Mouse (Mus musculus): ENCODE measurements around the gene Mvb12b. TPM values are rescaled to one million over a fixed set of nuclear protein-coding genes. Genes with fewer than 3 reads are reported as not detected.

Gene Mvb12b
- total RNA-seq, 1 experiment, result 5.0 TPM

- Histone ChIP-seq H3K9me3 (ENCODE audit: control insufficient read depth, insufficient read depth, low read depth, low read length) (no peaks in the 10 kb centered on the region), H3K4me1 (ENCODE audit: control insufficient read depth in 2 of 2, insufficient read depth in 2 of 2, low read length in 2 of 2, poor library complexity in 1 of 2) (peaks cover 5 to 15% of the 10 kb centered on the region in 2 experiments; a peak in 3 of 4 replicates), H3K27ac (ENCODE audit: insufficient read depth, low read depth, low read length, poor library complexity, severe bottlenecking) (no peak overlapping the region), H3K36me3 (ENCODE audit: control insufficient read depth, insufficient read depth, low read length, poor library complexity, severe bottlenecking) (no peaks in the 10 kb centered on the region), H3K9ac (ENCODE audit: insufficient read depth, low read depth, low read length, poor library complexity, severe bottlenecking) (no peak overlapping the region), H3K4me3 (ENCODE audit: insufficient read depth in 1 of 2, low read depth in 1 of 2, low read length in 2 of 2, poor library complexity in 1 of 2, severe bottlenecking in 1 of 2) (no peak overlapping the region)
- DNase-seq (ENCODE audit: low read depth, low spot score), result no peak
- no peak for TF ChIP-seq ZNF384 (IDR thresholded peaks at IDR 0.05; ENCODE audit: low read depth, low read length)
- no peak for TF ChIP-seq CHD2 (IDR thresholded peaks at IDR 0.05; ENCODE audit: low read depth, low read length)
- TF ChIP-seq HCFC1 (IDR thresholded peaks at IDR 0.05; ENCODE audit: borderline replicate concordance, insufficient read depth, low read length), result no peak
- no peak for TF ChIP-seq MAFK (IDR thresholded peaks at IDR 0.05; ENCODE audit: insufficient read depth, low read depth, low read length)
- no peak for TF ChIP-seq ZC3H11A (IDR thresholded peaks at IDR 0.05; ENCODE audit: borderline replicate concordance, low read depth, low read length)
- in situ Hi-C loops (cut with MboI; ENCODE audit: low sequenced_read_pairs in 2 of 2, unreplicated experiment in 2 of 2), result no loop called here
Measured at GRCm38 (mm10) chr2:33878437-33878836, 9.3 kb downstream of the Mvb12b start.

DNA sequence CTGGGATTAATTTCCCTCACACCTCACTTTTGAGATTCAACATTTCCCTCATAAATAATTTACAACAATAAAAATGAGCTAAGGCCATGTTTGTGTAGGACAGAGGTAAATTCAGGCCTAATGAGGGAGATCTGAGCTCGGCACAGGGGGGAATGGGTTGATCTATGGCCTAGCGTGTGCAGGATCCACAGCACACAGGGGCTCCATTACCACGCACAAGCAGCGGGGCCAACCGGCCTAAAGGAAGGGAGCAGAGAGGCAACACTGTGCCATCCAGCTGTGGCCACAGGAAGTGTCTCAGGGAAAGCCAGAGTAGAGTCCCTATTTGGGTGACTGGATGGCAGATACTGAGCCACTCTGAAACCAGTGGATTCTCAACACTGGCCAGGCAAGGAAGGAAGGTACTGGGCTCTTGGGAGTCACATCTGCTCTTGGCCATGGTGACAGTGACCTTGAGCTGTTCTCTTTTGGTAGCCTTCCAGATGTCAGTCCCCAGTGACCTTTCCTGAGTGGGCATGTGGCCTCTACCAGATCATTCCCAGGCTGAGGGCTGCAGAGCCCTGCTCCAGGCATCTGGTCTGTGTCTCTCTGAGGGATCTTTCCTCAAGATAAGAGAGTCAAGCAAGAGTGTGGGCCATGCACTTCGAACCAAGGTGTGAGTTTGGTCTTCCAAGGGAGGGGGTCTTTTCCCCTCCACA, 9.9 kb downstream of the Mvb12b start:
- in situ Hi-C loops (cut with MboI; ENCODE audit: low sequenced_read_pairs in 2 of 2, unreplicated experiment in 2 of 2), result no loop called here
- H3K9me3 ChIP-seq (ENCODE audit: control insufficient read depth, insufficient read depth, low read depth, low read length), result no peaks in the 10 kb centered on the region
- DNase-seq (ENCODE audit: low read depth, low spot score), result no peak
- peaks cover 5 to 15% of the 10 kb centered on the region in 2 experiments; a peak in 3 of 4 replicates for H3K4me1 ChIP-seq (ENCODE audit: control insufficient read depth in 2 of 2, insufficient read depth in 2 of 2, low read length in 2 of 2, poor library complexity in 1 of 2)
- no peak overlapping the region for H3K27ac ChIP-seq (ENCODE audit: insufficient read depth, low read depth, low read length, poor library complexity, severe bottlenecking)
- no peak for TF ChIP-seq ZC3H11A (IDR thresholded peaks at IDR 0.05; ENCODE audit: borderline replicate concordance, low read depth, low read length)
- TF ChIP-seq HCFC1 (IDR thresholded peaks at IDR 0.05; ENCODE audit: borderline replicate concordance, insufficient read depth, low read length), result no peak
- TF ChIP-seq MAFK (IDR thresholded peaks at IDR 0.05; ENCODE audit: insufficient read depth, low read depth, low read length), result no peak
- H3K36me3 ChIP-seq (ENCODE audit: control insufficient read depth, insufficient read depth, low read length, poor library complexity, severe bottlenecking), result no peaks in the 10 kb centered on the region
- H3K9ac ChIP-seq (ENCODE audit: insufficient read depth, low read depth, low read length, poor library complexity, severe bottlenecking), result no peak overlapping the region
- no peak overlapping the region for H3K4me3 ChIP-seq (ENCODE audit: insufficient read depth in 1 of 2, low read depth in 1 of 2, low read length in 2 of 2, poor library complexity in 1 of 2, severe bottlenecking in 1 of 2)

GRCm38 (mm10) chr2:33876529-33877290, 11.0 kb downstream of the Mvb12b start:
- H3K4me1 ChIP-seq (ENCODE audit: control insufficient read depth in 2 of 2, insufficient read depth in 2 of 2, low read length in 2 of 2, poor library complexity in 1 of 2), result peaks cover 0 to 16% of the 10 kb centered on the region in 2 experiments; a peak in 3 of 4 replicates
- peak overlapping the region; percentile 53 to 64 for H3K4me3 ChIP-seq (ENCODE audit: insufficient read depth in 1 of 2, low read depth in 1 of 2, low read length in 2 of 2, poor library complexity in 1 of 2, severe bottlenecking in 1 of 2)
- in situ Hi-C loops (cut with MboI; ENCODE audit: low sequenced_read_pairs in 2 of 2, unreplicated experiment in 2 of 2), result no loop called here
- 0 out of 2 replicates have a peak overlapping the region, but pooled peaks have one; percentile 23 for H3K27ac ChIP-seq (ENCODE audit: insufficient read depth, low read depth, low read length, poor library complexity, severe bottlenecking)
- DNase-seq (ENCODE audit: low read depth, low spot score), result peak; percentile 50
- no peak for TF ChIP-seq ZNF384 (IDR thresholded peaks at IDR 0.05; ENCODE audit: low read depth, low read length)
- TF ChIP-seq CHD2 (IDR thresholded peaks at IDR 0.05; ENCODE audit: low read depth, low read length), result no peak
- no peak for TF ChIP-seq HCFC1 (IDR thresholded peaks at IDR 0.05; ENCODE audit: borderline replicate concordance, insufficient read depth, low read length)
- TF ChIP-seq MAFK (IDR thresholded peaks at IDR 0.05; ENCODE audit: insufficient read depth, low read depth, low read length), result no peak
- no peak for TF ChIP-seq ZC3H11A (IDR thresholded peaks at IDR 0.05; ENCODE audit: borderline replicate concordance, low read depth, low read length)
- no peaks in the 10 kb centered on the region for H3K9me3 ChIP-seq (ENCODE audit: control insufficient read depth, insufficient read depth, low read depth, low read length)
- H3K36me3 ChIP-seq (ENCODE audit: control insufficient read depth, insufficient read depth, low read length, poor library complexity, severe bottlenecking), result no peaks in the 10 kb centered on the region; the same call in 1 of the 2 replicates
- peak overlapping the region; percentile 70 for H3K9ac ChIP-seq (ENCODE audit: insufficient read depth, low read depth, low read length, poor library complexity, severe bottlenecking)

DNA sequence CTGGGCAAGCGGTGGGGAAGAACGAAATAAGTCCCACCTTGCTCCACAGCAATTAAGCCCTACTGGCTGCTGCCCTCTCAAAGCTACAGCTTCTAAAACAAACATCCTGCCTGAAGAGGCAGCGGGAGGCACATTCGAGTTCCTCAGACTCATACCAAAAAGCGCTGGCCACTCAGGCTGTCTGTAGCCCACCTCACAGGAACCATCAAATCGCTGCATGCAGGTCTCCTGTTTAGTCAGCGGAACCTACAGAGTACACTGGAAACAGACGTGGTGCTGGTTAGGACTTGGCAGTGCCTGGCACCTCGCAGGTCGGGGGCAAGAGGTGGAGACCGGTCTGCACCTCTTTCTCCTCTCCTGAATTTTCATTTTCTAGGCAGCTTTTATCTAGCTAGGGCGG, 12.2 kb downstream of the Mvb12b start:
- Histone ChIP-seq H3K27ac (ENCODE audit: insufficient read depth, low read depth, low read length, poor library complexity, severe bottlenecking) (no peak overlapping the region), H3K4me3 (ENCODE audit: insufficient read depth in 1 of 2, low read depth in 1 of 2, low read length in 2 of 2, poor library complexity in 1 of 2, severe bottlenecking in 1 of 2) (no peak overlapping the region), H3K36me3 (ENCODE audit: control insufficient read depth, insufficient read depth, low read length, poor library complexity, severe bottlenecking) (no peaks in the 10 kb centered on the region; the same call in 1 of the 2 replicates), H3K9me3 (ENCODE audit: control insufficient read depth, insufficient read depth, low read depth, low read length) (no peaks in the 10 kb centered on the region), H3K9ac (ENCODE audit: insufficient read depth, low read depth, low read length, poor library complexity, severe bottlenecking) (no peak overlapping the region), H3K4me1 (ENCODE audit: control insufficient read depth in 2 of 2, insufficient read depth in 2 of 2, low read length in 2 of 2, poor library complexity in 1 of 2) (peaks cover 0 to 16% of the 10 kb centered on the region in 2 experiments; a peak in 3 of 4 replicates)
- in situ Hi-C loops (cut with MboI; ENCODE audit: low sequenced_read_pairs in 2 of 2, unreplicated experiment in 2 of 2), result no loop called here
- TF ChIP-seq CHD2 (IDR thresholded peaks at IDR 0.05; ENCODE audit: low read depth, low read length), result no peak
- no peak for DNase-seq (ENCODE audit: low read depth, low spot score)
